ENCODE assay signal across 7 mouse cellular contexts in the genomic region with DNA sequence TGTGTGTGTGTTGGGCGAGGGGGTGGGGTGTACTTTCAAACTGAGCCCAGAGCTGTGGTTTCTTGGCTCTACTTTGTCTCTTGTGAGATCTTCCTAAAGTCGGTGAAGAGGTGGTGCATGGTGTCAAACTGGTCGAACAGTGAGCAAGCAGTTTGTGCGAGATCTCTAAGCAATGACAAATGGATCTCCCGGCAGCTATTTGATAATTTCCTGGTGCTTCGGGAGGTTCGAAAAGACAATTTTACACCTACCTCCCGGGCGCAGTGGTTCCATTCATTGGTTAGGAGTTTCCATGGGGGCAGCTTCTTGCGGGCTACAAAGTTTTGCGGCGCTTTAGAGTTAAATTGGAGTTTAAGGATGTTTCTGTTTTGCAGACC.
A peak's percentile ranks its signal among the peaks of the same experiment; 100 is the strongest.
DNase-seq lines count a peak whose midpoint lies in the region; ATAC-seq and TF ChIP-seq lines count a peak whose summit lies in the region.

No protein-coding gene starts in this region.

- WGBS in spleen, adult 2 months: 1% methylated on average over 12 of the region's 12 CpGs
- under 1% methylated on average over 12 of the region's 12 CpGs for WGBS in forebrain, embryonic 12.5 days
- under 1% methylated on average over 12 of the region's 12 CpGs for WGBS in limb, embryonic 12.5 days
- under 1% methylated on average over 12 of the region's 12 CpGs for WGBS in stomach, embryonic 14.5 days

- peak overlapping the region; percentile 71 for H3K9ac ChIP-seq in forebrain, embryonic 12.5 days
- peak overlapping the region; percentile 64 for H3K9ac ChIP-seq in limb, embryonic 12.5 days (replicated peaks)
- H3K9ac ChIP-seq in stomach, embryonic 14.5 days (replicated peaks; ENCODE audit: low read depth, low read length): peak overlapping the region; percentile 63; the same call in 1 of the 2 replicates

- peaks cover 2% of the 10 kb centered on the region; the same call in 1 of the 2 replicates for H3K27me3 ChIP-seq in spleen, adult 2 months (ENCODE audit: control insufficient read depth, insufficient read depth, low read length)
- no peaks in the 10 kb centered on the region for H3K27me3 ChIP-seq in forebrain, embryonic 12.5 days
- H3K27me3 ChIP-seq in limb, embryonic 12.5 days: no peaks in the 10 kb centered on the region
- H3K27me3 ChIP-seq in stomach, embryonic 14.5 days (ENCODE audit: control insufficient read depth, insufficient read depth, low read length): no peaks in the 10 kb centered on the region

- no peak for TF ChIP-seq POLR2A in spleen, adult 2 months (IDR thresholded peaks at IDR 0.05; ENCODE audit: low read depth, low read length)

- H3K9me3 ChIP-seq in forebrain, embryonic 12.5 days: no peaks in the 10 kb centered on the region
- H3K9me3 ChIP-seq in limb, embryonic 12.5 days: no peaks in the 10 kb centered on the region
- H3K9me3 ChIP-seq in stomach, embryonic 14.5 days (ENCODE audit: control insufficient read depth, low read depth, low read length): no peaks in the 10 kb centered on the region

- H3K27ac ChIP-seq in spleen, adult 2 months (ENCODE audit: insufficient read depth, low read length): no peak overlapping the region
- peak overlapping the region; percentile 67 for H3K27ac ChIP-seq in forebrain, embryonic 12.5 days
- peak overlapping the region; percentile 77; the same call in 1 of the 2 replicates for H3K27ac ChIP-seq in limb, embryonic 12.5 days
- peak overlapping the region; percentile 91 for H3K27ac ChIP-seq in stomach, embryonic 14.5 days (ENCODE audit: low read length)

- H3K4me3 ChIP-seq in spleen, adult 2 months (ENCODE audit: extremely low read depth, insufficient read depth, insufficient read length): peak overlapping the region; percentile 28; the same call in 1 of the 2 replicates
- peak overlapping the region; percentile 53 for H3K4me3 ChIP-seq in forebrain, embryonic 12.5 days (replicated peaks)
- peak overlapping the region; percentile 54 for H3K4me3 ChIP-seq in limb, embryonic 12.5 days (replicated peaks)
- H3K4me3 ChIP-seq in stomach, embryonic 14.5 days (ENCODE audit: low read depth, low read length): peak overlapping the region; percentile 52

- TF ChIP-seq CTCF in spleen, adult 2 months (IDR thresholded peaks at IDR 0.05; ENCODE audit: extremely low read depth, insufficient read depth, insufficient read length, insufficient replicate concordance): no peak

- H3K36me3 ChIP-seq in spleen, adult 2 months (ENCODE audit: control insufficient read depth, insufficient read depth, low read length): no peaks in the 10 kb centered on the region
- no peaks in the 10 kb centered on the region for H3K36me3 ChIP-seq in forebrain, embryonic 12.5 days (replicated peaks)
- no peaks in the 10 kb centered on the region for H3K36me3 ChIP-seq in limb, embryonic 12.5 days
- no peaks in the 10 kb centered on the region for H3K36me3 ChIP-seq in stomach, embryonic 14.5 days (ENCODE audit: control insufficient read depth, insufficient read depth, low read length)

- no peaks in the 10 kb centered on the region for H3K4me1 ChIP-seq in spleen, adult 2 months (ENCODE audit: control insufficient read depth, insufficient read depth, insufficient read length)
- H3K4me1 ChIP-seq in forebrain, embryonic 12.5 days: peaks cover 20% of the 10 kb centered on the region
- peaks cover 10% of the 10 kb centered on the region for H3K4me1 ChIP-seq in limb, embryonic 12.5 days (replicated peaks)
- peaks cover 14% of the 10 kb centered on the region for H3K4me1 ChIP-seq in stomach, embryonic 14.5 days (ENCODE audit: control insufficient read depth, insufficient read depth, low read length)

- peak overlapping the region; percentile 90 for H3K4me2 ChIP-seq in forebrain, embryonic 12.5 days
- H3K4me2 ChIP-seq in limb, embryonic 12.5 days: peak overlapping the region; percentile 84
- peak overlapping the region; percentile 45 for H3K4me2 ChIP-seq in stomach, embryonic 14.5 days (replicated peaks; ENCODE audit: low read depth, low read length)

- no peak for DNase-seq in spleen, adult 2 months (ENCODE audit: low read depth in 1 of 2, low spot score in 2 of 2)
- DNase-seq in spleen, postnatal 4 days (ENCODE audit: low spot score in 2 of 2): no peak
- no peak for DNase-seq in cerebellum, adult 11-12 months
- DNase-seq in cerebellum, adult 9-11 months: no peak

- ATAC-seq in forebrain, embryonic 12.5 days (ENCODE audit: low FRiP score): peak; percentile 27; the same call in 1 of the 2 replicates
- no peak for ATAC-seq in limb, embryonic 12.5 days (ENCODE audit: insufficient number of reproducible peaks, insufficient read depth, low FRiP score, low TSS enrichment, low read depth)
- no peak for ATAC-seq in stomach, embryonic 14.5 days (ENCODE audit: insufficient number of reproducible peaks, insufficient read depth, low FRiP score, low read depth)
